Mouse (Mus musculus): ENCODE measurements around the gene Opcml. TPM values are rescaled to one million over a fixed set of nuclear protein-coding genes. Genes with fewer than 3 reads are reported as not detected.

The Opcml gene
- total and polyA plus RNA-seq, 2 experiments from 2014 or later, result 48.3 to 140 TPM

GRCm38 (mm10) chr9:27822681-27823080, 32.1 kb downstream of the Opcml start:
- no peak overlapping the region for H3K4me3 ChIP-seq (ENCODE audit: low read depth, low read length)
- H3K4me1 ChIP-seq (ENCODE audit: insufficient read depth), result no peaks in the 10 kb centered on the region
- H3K9ac ChIP-seq, result no peak overlapping the region
- WGBS, result 63% methylated on average over 6 of the region's 6 CpGs
- no peaks in the 10 kb centered on the region for H3K9me3 ChIP-seq (ENCODE audit: low read length)
- H3K4me2 ChIP-seq (ENCODE audit: low read depth), result no peak overlapping the region
- TF ChIP-seq CTCF (IDR thresholded peaks at IDR 0.05; ENCODE audit: low read depth), result no peak
- no peak for DNase-seq
- no peak overlapping the region for H3K27ac ChIP-seq (ENCODE audit: low read depth, low read length)
- ATAC-seq, result no peak
- no peaks in the 10 kb centered on the region for H3K27me3 ChIP-seq (ENCODE audit: insufficient read depth, low read length)
- no peaks in the 10 kb centered on the region for H3K36me3 ChIP-seq (ENCODE audit: insufficient read depth)

GRCm38 (mm10) chr9:27824424-27824823, 33.8 kb downstream of the Opcml start:
- WGBS, result 73% methylated on average over 7 of the region's 7 CpGs
- DNase-seq (no peak), ATAC-seq (no peak)
- Histone ChIP-seq H3K27ac (ENCODE audit: low read depth, low read length) (no peak overlapping the region), H3K36me3 (ENCODE audit: insufficient read depth) (no peaks in the 10 kb centered on the region; the same call in 1 of the 2 replicates), H3K9ac (no peak overlapping the region), H3K4me3 (ENCODE audit: low read depth, low read length) (no peak overlapping the region), H3K4me2 (ENCODE audit: low read depth) (no peak overlapping the region), H3K9me3 (ENCODE audit: low read length) (no peaks in the 10 kb centered on the region), H3K27me3 (ENCODE audit: insufficient read depth, low read length) (no peaks in the 10 kb centered on the region), H3K4me1 (ENCODE audit: insufficient read depth) (no peaks in the 10 kb centered on the region)
- no peak for TF ChIP-seq CTCF (IDR thresholded peaks at IDR 0.05; ENCODE audit: low read depth)

GRCm38 (mm10) chr9:27830519-27830918, 39.9 kb downstream of the Opcml start:
- no peak for TF ChIP-seq CTCF (IDR thresholded peaks at IDR 0.05; ENCODE audit: low read depth)
- Histone ChIP-seq H3K36me3 (ENCODE audit: insufficient read depth) (no peaks in the 10 kb centered on the region; the same call in 1 of the 2 replicates), H3K4me1 (ENCODE audit: insufficient read depth) (no peaks in the 10 kb centered on the region), H3K27ac (ENCODE audit: low read depth, low read length) (no peak overlapping the region), H3K4me3 (ENCODE audit: low read depth, low read length) (no peak overlapping the region), H3K9me3 (ENCODE audit: low read length) (no peaks in the 10 kb centered on the region), H3K4me2 (ENCODE audit: low read depth) (no peak overlapping the region), H3K9ac (no peak overlapping the region), H3K27me3 (ENCODE audit: insufficient read depth, low read length) (no peaks in the 10 kb centered on the region)
- peak; percentile 36; the same call in 1 of the 2 replicates for ATAC-seq
- no peak for DNase-seq
- 50% methylated on average over 5 of the region's 5 CpGs for WGBS

- H3K4me2 ChIP-seq (ENCODE audit: low read depth), result no peak overlapping the region
- WGBS, result 85% methylated on average over 5 of the region's 5 CpGs
- ATAC-seq (no peak), DNase-seq (no peak)
- H3K4me3 ChIP-seq (ENCODE audit: low read depth, low read length), result no peak overlapping the region
- no peak overlapping the region for H3K9ac ChIP-seq
- no peak overlapping the region for H3K27ac ChIP-seq (ENCODE audit: low read depth, low read length)
- H3K4me1 ChIP-seq (ENCODE audit: insufficient read depth), result no peaks in the 10 kb centered on the region
- no peak for TF ChIP-seq CTCF (IDR thresholded peaks at IDR 0.05; ENCODE audit: low read depth)
- no peaks in the 10 kb centered on the region for H3K27me3 ChIP-seq (ENCODE audit: insufficient read depth, low read length)
- H3K9me3 ChIP-seq (ENCODE audit: low read length), result no peaks in the 10 kb centered on the region
- no peaks in the 10 kb centered on the region for H3K36me3 ChIP-seq (ENCODE audit: insufficient read depth)
Measured at GRCm38 (mm10) chr9:27842806-27843205, 52.2 kb downstream of the Opcml start.

GRCm38 (mm10) chr9:27871624-27872023, 81.0 kb downstream of the Opcml start:
- H3K27me3 ChIP-seq (ENCODE audit: insufficient read depth, low read length), result no peaks in the 10 kb centered on the region
- H3K4me1 ChIP-seq (ENCODE audit: insufficient read depth), result no peaks in the 10 kb centered on the region
- no peaks in the 10 kb centered on the region for H3K36me3 ChIP-seq (ENCODE audit: insufficient read depth)
- no peak overlapping the region for H3K9ac ChIP-seq
- no peak overlapping the region for H3K4me3 ChIP-seq (ENCODE audit: low read depth, low read length)
- no peak for DNase-seq
- no peak for TF ChIP-seq CTCF (IDR thresholded peaks at IDR 0.05; ENCODE audit: low read depth)
- H3K9me3 ChIP-seq (ENCODE audit: low read length), result no peaks in the 10 kb centered on the region
- WGBS, result 78% methylated on average over 3 of the region's 3 CpGs
- no peak overlapping the region for H3K4me2 ChIP-seq (ENCODE audit: low read depth)
- ATAC-seq, result no peak
- no peak overlapping the region for H3K27ac ChIP-seq (ENCODE audit: low read depth, low read length)

GRCm38 (mm10) chr9:27889636-27890035, 99.1 kb downstream of the Opcml start:
- H3K9me3 ChIP-seq (ENCODE audit: low read length), result no peaks in the 10 kb centered on the region
- no peaks in the 10 kb centered on the region for H3K27me3 ChIP-seq (ENCODE audit: insufficient read depth, low read length)
- no peak for TF ChIP-seq CTCF (IDR thresholded peaks at IDR 0.05; ENCODE audit: low read depth)
- no peaks in the 10 kb centered on the region for H3K4me1 ChIP-seq (ENCODE audit: insufficient read depth)
- no peaks in the 10 kb centered on the region for H3K36me3 ChIP-seq (ENCODE audit: insufficient read depth)
- H3K27ac ChIP-seq (ENCODE audit: low read depth, low read length), result no peak overlapping the region
- ATAC-seq (no peak), DNase-seq (no peak)
- no peak overlapping the region for H3K4me2 ChIP-seq (ENCODE audit: low read depth)
- WGBS, result 32% methylated on average over 5 of the region's 5 CpGs
- no peak overlapping the region for H3K9ac ChIP-seq
- no peak overlapping the region for H3K4me3 ChIP-seq (ENCODE audit: low read depth, low read length)

GRCm38 (mm10) chr9:27917250-27917649, 126.7 kb downstream of the Opcml start:
- H3K4me2 ChIP-seq (ENCODE audit: low read depth), result no peak overlapping the region
- no peak overlapping the region for H3K9ac ChIP-seq
- DNase-seq, result no peak

GRCm38 (mm10) chr9:27923495-27923894, 132.9 kb downstream of the Opcml start:
- TF ChIP-seq CTCF (IDR thresholded peaks at IDR 0.05; ENCODE audit: low read depth), result no peak
- Histone ChIP-seq H3K4me3 (ENCODE audit: low read depth, low read length) (no peak overlapping the region), H3K9ac (no peak overlapping the region), H3K36me3 (ENCODE audit: insufficient read depth) (no peaks in the 10 kb centered on the region), H3K27ac (ENCODE audit: low read depth, low read length) (no peak overlapping the region), H3K4me2 (ENCODE audit: low read depth) (no peak overlapping the region), H3K27me3 (ENCODE audit: insufficient read depth, low read length) (no peaks in the 10 kb centered on the region), H3K9me3 (ENCODE audit: low read length) (no peaks in the 10 kb centered on the region), H3K4me1 (ENCODE audit: insufficient read depth) (no peaks in the 10 kb centered on the region)
- 90% methylated on average over 1 of the region's 1 CpGs for WGBS
- no peak for DNase-seq
- no peak for ATAC-seq

More at GRCm38 (mm10) chr9:27917250-27917649, 126.7 kb downstream of the Opcml start:
- Histone ChIP-seq H3K27me3 (ENCODE audit: insufficient read depth, low read length) (no peaks in the 10 kb centered on the region), H3K9me3 (ENCODE audit: low read length) (no peaks in the 10 kb centered on the region), H3K4me3 (ENCODE audit: low read depth, low read length) (no peak overlapping the region), H3K36me3 (ENCODE audit: insufficient read depth) (no peaks in the 10 kb centered on the region), H3K27ac (ENCODE audit: low read depth, low read length) (no peak overlapping the region), H3K4me1 (ENCODE audit: insufficient read depth) (no peaks in the 10 kb centered on the region)
- TF ChIP-seq CTCF (IDR thresholded peaks at IDR 0.05; ENCODE audit: low read depth), result no peak
- WGBS, result 55% methylated on average over 3 of the region's 3 CpGs
- no peak for ATAC-seq

Data from forebrain, postnatal 0 days (tissue).